Mouse (Mus musculus) gastrocnemius, adult 2 months (tissue): ENCODE results near the gene Slit1. TPM values are rescaled to one million over a fixed set of nuclear protein-coding genes. Genes with fewer than 3 reads are reported as not detected.
A peak's percentile ranks its signal among the peaks of the same experiment; 100 is the strongest.

Source experiments
- DNase-seq: peaks from one replicate; pipeline ENCODE4 v3.0.0; 2022
- H3K27ac ChIP-seq: fragments of 200-600 bp; 2 replicates; pipeline ENCODE4 v1.8.1; 2022; ENCODE audit warnings: mild to moderate bottlenecking
- H3K4me3 ChIP-seq: fragments of 200-600 bp; 2 replicates; pipeline ENCODE4 v1.8.1; 2022; ENCODE audit warnings: mild to moderate bottlenecking, moderate library complexity
- CTCF ChIP-seq: fragments of 200-600 bp; IDR thresholded peaks from 2 replicates; pipeline ENCODE4 v1.8.1; 2022; ENCODE audit warnings: antibody characterized with exemption, mild to moderate bottlenecking, moderate library complexity
- intact Hi-C: fragments of 180-260 bp; cut with DNase I; formaldehyde crosslinking; loops from one replicate; pipeline ENCODE4 v1.15.1; 2025
- total RNA-seq, 2 experiments: library from RNA; stranded (reverse); gene quantifications; 2 replicates each; pipeline ENCODE4 v1.2.3; 2021

The Slit1 gene
- total RNA-seq, 2 experiments from 2014 or later: 0.28 to 0.81 TPM

DNA sequence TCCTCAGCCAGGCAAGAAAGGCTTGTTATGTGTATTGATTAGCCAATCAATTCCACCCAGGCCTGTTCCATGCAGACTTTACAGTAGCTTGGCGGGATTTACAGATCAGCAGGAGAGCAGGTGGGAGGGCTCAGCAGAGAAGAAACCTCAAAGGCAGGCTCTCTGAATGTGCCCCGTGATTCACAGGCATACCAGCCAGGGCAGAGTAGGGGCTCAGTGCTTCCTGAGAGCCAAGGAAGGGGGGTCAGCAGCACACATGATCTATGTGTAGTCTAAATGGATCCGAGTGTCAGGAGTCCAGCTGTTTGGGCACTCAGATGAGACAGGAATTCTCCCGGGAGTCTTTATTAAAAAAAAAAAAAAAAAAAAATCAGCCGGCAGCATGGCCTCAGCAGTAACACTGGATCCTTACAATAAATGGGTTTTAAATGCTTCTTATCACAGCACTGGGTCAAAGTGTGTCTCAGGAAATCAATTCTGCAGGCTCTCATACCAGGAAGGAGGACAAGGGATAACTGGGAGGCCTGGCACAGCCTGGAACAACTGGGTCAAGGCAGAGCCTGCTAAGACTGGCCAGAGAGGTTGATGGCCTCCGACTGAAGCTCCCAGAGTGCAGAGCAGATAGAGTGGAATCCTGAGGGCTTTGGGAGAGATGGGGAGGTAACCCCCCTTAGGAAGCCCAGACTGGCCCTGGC lies 88.2 kb downstream of the Slit1 start:
- Histone ChIP-seq H3K27ac (no peak overlapping the region), H3K4me3 (no peak overlapping the region)
- TF ChIP-seq CTCF: no peak
- intact Hi-C loops: loop anchor here (10.0 kb wide), 2 partner anchors 220 to 340 kb away; no protein-coding TSS in a partner anchor
- DNase-seq: no peak

DNA sequence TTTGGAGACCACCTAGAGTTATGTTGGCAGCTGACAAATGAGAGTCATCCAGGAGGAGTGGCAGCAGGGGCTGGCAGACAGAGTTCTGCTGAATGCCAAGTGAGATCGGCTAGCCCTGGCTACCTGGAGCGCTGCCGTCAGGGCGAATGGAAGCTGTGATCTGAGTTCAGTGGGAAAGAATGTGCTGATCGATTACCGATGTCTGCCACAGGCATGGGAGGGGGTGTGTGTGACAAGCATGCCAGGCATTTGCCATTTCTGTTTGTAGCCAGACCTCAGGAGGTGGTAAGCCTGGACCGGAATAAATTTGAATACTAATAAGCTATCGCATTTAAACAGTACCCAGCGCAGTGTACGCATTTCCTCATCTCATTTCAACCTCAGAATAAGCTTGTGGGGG lies 91.5 kb downstream of the Slit1 start:
- DNase-seq: no peak
- TF ChIP-seq CTCF: no peak
- intact Hi-C loops: loop anchor here (10.0 kb wide), 2 partner anchors 223 to 337 kb away; no protein-coding TSS in a partner anchor
- H3K27ac ChIP-seq: no peak overlapping the region
- no peak overlapping the region for H3K4me3 ChIP-seq

DNA sequence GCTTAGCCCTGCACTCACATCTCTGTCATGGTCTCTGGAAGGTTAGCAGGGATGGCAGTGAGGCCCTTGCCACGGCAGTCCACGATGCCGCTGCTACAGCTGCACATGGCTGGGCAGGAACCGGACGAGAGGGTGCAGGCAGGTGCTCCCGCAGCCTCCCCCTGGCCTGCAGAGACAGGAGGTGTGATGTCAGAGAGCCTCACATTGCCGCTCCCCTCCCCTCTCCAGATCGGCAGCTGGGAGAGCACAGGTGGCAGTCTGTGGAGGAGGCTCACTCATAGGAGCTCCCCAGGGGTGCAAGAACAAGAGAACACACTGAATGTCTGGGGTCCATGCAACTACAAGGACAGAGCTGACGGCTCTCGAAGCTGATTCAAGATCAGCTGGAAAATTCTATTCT lies 94.1 kb downstream of the Slit1 start:
- no peak for TF ChIP-seq CTCF
- DNase-seq: no peak

DNA sequence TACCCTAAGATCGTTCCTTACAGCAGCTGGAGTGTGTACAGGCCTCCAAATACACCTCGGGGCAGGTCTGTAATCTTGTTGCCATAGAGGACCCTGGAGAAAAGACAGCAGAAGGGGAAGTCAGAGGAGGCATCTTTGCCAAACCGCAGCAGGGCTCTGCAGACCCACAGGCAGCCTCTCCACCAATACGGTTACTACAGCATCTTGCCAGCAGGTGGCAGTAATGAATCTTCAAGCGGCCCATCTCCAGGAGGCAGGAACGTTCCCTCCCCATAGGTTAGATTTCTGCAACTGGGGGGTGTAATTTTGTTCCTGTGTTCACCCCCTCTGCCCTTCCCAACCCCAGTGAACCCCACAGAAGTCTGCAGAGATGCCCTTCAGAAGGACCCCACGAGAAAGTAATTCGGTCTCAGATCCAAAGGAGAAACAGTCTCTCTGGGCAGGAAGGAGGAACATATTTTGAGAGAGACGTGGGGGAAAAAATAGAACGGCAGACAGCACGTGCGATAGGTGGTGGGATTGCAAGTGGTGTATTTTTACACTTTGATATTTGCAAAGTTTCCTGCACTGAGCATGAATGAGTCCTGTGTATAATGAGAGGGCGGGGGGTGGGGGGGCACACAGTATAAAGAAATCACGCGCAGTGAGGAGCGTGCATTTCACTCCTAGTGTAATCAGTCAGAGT lies 96.4 kb downstream of the Slit1 start:
- DNase-seq: peak; percentile 67
- no peak overlapping the region for H3K27ac ChIP-seq
- intact Hi-C loops: no loop called here
- no peak overlapping the region for H3K4me3 ChIP-seq
- peak; percentile 83 for TF ChIP-seq CTCF

More for the DNA sequence above, 94.1 kb downstream of the Slit1 start:
- Histone ChIP-seq H3K4me3 (no peak overlapping the region), H3K27ac (no peak overlapping the region)
- intact Hi-C loops: no loop called here

DNA sequence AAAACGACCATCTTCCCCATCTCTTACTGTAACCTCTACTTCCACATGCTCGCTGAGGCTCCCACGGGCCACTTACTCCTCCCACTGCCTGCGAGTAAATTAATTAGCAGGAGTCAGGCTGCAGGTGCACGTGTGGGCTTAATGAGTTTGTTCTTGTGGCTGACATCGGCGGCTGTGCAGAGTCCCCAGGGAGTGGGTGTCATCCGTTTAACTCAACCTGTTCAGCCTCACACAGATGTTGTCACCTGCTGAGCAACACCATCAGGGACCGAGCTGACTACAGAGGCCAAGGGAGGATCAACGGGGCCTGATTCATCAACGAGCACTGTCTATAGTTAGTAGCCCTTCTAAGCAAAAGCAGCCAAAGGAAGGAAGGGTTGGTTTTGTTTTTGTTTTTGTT lies 100.5 kb downstream of the Slit1 start:
- no peak for DNase-seq
- no peak for TF ChIP-seq CTCF
- intact Hi-C loops: no loop called here
- H3K27ac ChIP-seq: no peak overlapping the region
- no peak overlapping the region for H3K4me3 ChIP-seq

DNA sequence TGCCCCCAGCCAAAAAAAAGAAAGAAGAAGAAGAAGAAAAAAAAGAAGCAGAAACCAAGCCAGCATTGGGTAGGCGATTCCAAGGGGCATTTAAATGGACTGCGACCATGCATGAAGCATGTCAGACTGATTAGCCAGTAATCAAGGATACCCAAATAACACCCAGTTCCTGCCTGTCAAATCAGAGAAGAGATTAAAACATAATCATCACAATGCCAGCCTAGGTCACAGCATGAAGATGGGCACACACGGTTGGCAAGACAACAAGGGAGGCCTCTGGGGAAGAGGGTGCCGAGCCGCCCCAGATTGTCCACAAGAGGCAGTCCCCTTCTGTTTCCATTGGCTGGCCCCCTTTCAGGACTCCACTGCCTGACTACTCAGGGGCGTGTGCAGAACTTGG lies 108.5 kb downstream of the Slit1 start:
- Histone ChIP-seq H3K4me3 (no peak overlapping the region), H3K27ac (no peak overlapping the region)
- DNase-seq: no peak
- intact Hi-C loops: loop anchor here (5.0 kb wide), 1 partner anchor 127 kb away; no protein-coding TSS in a partner anchor
- no peak for TF ChIP-seq CTCF

DNA sequence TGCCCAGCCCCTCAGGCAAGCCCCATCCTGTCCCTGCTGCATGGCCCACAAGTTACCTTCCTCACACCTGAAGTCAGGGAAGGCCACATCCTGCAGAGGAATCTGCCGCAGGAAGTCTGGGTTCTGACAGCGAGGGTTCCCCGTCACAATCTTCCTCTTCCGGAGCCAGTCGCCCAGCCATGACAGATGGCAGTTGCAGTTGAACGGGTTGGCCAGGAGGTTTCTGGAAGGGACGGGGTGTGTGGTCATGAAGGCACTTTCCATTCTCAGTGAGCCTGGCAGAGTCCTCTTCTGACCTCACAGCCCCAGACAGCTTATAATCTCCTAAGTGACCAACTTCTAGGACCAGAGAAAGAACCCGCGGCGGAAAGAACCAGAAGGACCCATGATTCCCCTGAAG lies 109.4 kb downstream of the Slit1 start:
- no peak for TF ChIP-seq CTCF
- DNase-seq: no peak
- Histone ChIP-seq H3K27ac (no peak overlapping the region), H3K4me3 (no peak overlapping the region)
- intact Hi-C loops: loop anchor here (5.0 kb wide), 1 partner anchor 128 kb away; no protein-coding TSS in a partner anchor

DNA sequence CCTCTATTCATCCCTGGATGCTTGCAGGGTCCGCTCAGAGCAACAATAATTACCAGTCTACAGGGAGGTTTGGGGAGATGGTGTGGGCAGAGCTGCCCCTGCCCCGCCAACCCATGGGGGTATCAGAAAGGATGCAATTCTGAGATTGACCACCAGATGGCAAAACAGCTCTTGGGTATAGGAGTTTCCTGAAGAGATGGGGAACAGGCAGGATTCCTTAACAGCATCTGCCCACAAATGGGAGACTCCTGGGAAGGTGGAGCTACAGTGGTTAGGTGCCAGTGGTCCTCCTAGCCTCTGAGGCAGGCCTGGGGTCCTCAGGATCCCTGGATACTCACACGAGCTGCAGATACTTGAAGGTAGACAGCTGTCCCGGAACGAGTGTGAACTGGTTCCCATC lies 113.9 kb downstream of the Slit1 start:
- intact Hi-C loops: loop anchor here (10.0 kb wide), 1 partner anchor 215 kb away; the partner anchor contains the start of gene Frat2
- peak; percentile 85 for TF ChIP-seq CTCF
- Histone ChIP-seq H3K4me3 (no peak overlapping the region; the same call in 1 of the 2 replicates), H3K27ac (no peak overlapping the region)
- DNase-seq: peak; percentile 57

DNA sequence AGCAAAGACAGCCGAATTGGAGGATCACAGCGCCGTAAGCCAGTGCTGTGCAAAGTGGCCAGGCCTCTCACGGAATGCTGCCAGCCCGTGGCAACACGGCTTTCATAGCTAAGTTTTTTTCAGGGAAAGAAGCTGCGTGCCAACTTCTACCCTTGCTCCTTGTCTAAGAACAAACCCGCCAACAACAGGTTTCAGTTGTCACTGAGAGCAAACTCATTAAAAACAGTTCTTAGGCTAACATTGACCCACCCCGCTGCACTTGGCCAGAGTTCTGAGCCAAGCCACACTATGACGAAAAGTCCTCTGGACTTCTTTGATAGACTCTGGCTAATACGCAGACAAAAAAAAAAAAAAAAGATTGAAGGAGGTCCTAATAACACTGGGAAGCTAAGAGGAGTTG lies 114.5 kb downstream of the Slit1 start:
- TF ChIP-seq CTCF: no peak
- peak; percentile 53 for DNase-seq
- intact Hi-C loops: loop anchor here (10.0 kb wide), 1 partner anchor 216 kb away; the partner anchor contains the start of gene Frat2
- H3K4me3 ChIP-seq: peak overlapping the region; percentile 13; the same call in 1 of the 2 replicates
- H3K27ac ChIP-seq: peak overlapping the region; percentile 8; the same call in 1 of the 2 replicates

DNA sequence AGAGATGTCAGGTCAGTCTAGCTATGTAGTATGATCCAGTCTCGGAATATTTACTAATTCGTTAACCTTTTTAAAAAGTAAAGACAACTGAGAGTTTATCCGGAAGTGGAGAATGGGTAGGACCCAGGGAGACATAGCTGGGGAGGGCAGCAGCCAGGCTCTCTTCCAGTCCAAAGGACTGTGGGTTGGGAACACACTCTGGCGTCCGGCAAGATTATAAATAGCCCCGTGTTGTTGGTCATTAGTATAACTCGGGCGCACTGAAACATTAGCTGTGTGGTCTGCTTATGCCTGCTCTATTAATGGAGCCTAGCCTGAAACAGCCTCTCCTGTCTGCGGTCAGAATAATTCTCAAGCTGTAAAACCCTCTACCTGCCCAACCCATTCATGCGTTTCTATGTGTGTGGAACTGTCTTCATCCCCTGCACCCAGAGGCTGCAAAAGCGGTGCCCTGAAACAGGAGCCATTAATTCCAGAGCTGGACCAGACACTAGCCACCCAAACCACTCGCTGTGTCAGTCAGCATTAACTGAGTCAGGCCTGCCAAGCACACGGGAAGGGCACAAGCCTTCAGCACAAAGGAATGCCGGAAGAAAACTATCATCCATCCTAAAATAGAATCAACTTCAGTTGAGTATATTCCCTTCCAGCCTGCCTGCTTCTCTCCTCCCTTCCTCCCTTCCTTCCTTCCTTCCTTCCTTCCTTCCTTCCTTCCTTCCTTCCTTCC lies 122.9 kb downstream of the Slit1 start:
- H3K4me3 ChIP-seq: peak overlapping the region; percentile 56
- no peak for TF ChIP-seq CTCF
- peak; percentile 77 for DNase-seq
- H3K27ac ChIP-seq: peak overlapping the region; percentile 91
- intact Hi-C loops: loop anchor here (10.0 kb wide), 1 partner anchor 224 kb away; the partner anchor contains the start of gene Frat2

DNA sequence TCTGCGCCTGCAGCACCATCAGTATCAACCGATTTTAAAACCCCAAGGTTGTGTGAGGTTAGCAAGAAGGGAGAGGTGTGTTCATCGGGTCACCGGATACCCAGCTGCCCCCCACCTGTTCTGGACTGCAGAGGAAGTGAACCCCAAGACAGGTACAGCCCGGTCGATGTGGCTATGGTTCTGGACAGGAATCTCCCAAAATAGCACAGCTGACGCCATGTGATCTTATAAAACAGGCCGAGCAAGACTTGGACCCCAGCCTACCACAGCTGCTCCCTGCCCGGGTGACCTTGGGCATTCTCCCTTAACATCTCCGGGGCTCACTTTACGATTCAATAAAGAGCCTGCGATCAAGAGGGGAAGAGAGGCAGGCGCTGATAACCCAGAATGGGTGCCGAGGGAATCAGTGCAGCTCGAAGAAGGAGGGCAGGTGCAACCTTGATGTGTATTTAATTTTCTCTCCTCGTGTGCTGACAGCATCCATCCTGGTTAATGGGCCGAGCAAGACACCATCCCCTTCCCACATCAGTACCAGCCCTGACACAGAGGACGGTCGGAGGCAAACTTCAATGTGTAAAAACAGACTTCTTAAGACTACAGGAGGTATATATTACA lies 124.6 kb downstream of the Slit1 start:
- H3K4me3 ChIP-seq: peak overlapping the region; percentile 11
- peak; percentile 89 for DNase-seq
- peak overlapping the region; percentile 91 for H3K27ac ChIP-seq
- TF ChIP-seq CTCF: no peak
- intact Hi-C loops: loop anchor here (2.0 kb wide), 1 partner anchor 136 kb away; the partner anchor contains the start of gene Lcor

DNA sequence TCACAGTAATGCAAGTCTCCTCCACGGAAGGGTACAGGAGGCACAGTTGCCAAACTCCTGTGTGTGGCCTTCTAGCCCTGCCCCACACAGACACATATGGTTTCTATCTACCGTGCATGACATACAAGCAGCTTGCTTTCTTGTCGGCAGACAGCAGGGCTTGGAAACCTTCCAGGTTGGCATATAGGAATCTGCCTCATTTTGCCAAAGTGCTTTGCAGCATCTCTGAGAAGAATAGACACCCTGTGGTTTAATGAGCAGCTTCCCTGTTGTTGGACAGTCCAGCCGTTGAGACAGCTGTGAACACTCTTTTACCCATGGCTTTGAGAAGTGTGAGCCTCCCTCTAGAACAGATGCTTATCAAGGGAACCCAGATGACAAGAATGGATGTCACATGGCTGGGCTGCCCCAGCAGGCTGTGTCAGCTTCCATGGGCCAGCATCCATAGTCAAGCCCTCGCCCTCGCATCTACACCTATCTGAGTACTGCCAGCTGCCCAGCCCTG lies 125.3 kb downstream of the Slit1 start:
- intact Hi-C loops: loop anchor here (2.0 kb wide), 1 partner anchor 135 kb away; the partner anchor contains the start of gene Lcor
- Histone ChIP-seq H3K4me3 (no peak overlapping the region), H3K27ac (peak overlapping the region; percentile 91)
- TF ChIP-seq CTCF: no peak
- no peak for DNase-seq
